In genomic region chr5:39639438-39640177, GRCm38 (mm10) we compare ENCODE assay signal across 10 mouse cellular contexts.
DNase-seq lines count a peak whose midpoint lies in the region; ATAC-seq and TF ChIP-seq lines count a peak whose summit lies in the region.
"Had no signal": no experiment of that assay in that cellular context is flagged by ENCODE, and none has a peak within 500 bp of the region (broad histone marks: within the 10 kb centered on the region; RNA-seq: fewer than 3 reads in every experiment).

No protein-coding gene starts in this region.

- 54% methylated on average over 10 of the region's 10 CpGs for WGBS in forebrain, embryonic 11.5 days
- WGBS in kidney, postnatal 0 days, result 43% methylated on average over 10 of the region's 10 CpGs

- H3K9ac ChIP-seq in forebrain, embryonic 11.5 days (ENCODE audit: low read length), result no peak overlapping the region
- H3K9ac ChIP-seq in kidney, postnatal 0 days (ENCODE audit: low read depth, low read length), result no peak overlapping the region
- H3K9ac ChIP-seq: embryonic facial prominence, embryonic 13.5 days had no signal

- peak; percentile 45 for DNase-seq in ovary, adult 18-20 months (ENCODE audit: low spot score)
- DNase-seq in ovary, postnatal 10 days (ENCODE audit: low spot score), result no peak
- DNase-seq in adrenal gland, postnatal 36 days, result peak; percentile 76 to 81
- peak; percentile 78 for DNase-seq in forebrain, embryonic 11.5 days (ENCODE audit: low spot score)
- DNase-seq in kidney, postnatal 0 days (ENCODE audit: low spot score), result peak; percentile 78
- DNase-seq in lung, adult 18-20 months, result peak; percentile 55 to 64
- peak; percentile 79 for DNase-seq in retina, postnatal 1 day
- DNase-seq in T-cell, adult 2 months (ENCODE audit: low spot score), result no peak

- no peak overlapping the region for H3K4me2 ChIP-seq in forebrain, embryonic 11.5 days (ENCODE audit: low read depth, low read length, severe bottlenecking)
- no peak overlapping the region for H3K4me2 ChIP-seq in kidney, postnatal 0 days (ENCODE audit: low read length)
- H3K4me2 ChIP-seq: embryonic facial prominence, embryonic 13.5 days had no signal

- H3K36me3 ChIP-seq in forebrain, embryonic 11.5 days (ENCODE audit: control insufficient read depth, insufficient read depth, low read length), result no peaks in the 10 kb centered on the region
- H3K36me3 ChIP-seq in kidney, postnatal 0 days (ENCODE audit: insufficient read depth, low read length), result no peaks in the 10 kb centered on the region
- H3K36me3 ChIP-seq: embryonic facial prominence, embryonic 13.5 days had no signal

- no peak overlapping the region for H3K27ac ChIP-seq in forebrain, embryonic 11.5 days (ENCODE audit: low read depth, low read length)
- no peak overlapping the region for H3K27ac ChIP-seq in kidney, postnatal 0 days
- H3K27ac ChIP-seq: embryonic facial prominence, embryonic 13.5 days; macrophage had no signal

- H3K4me3 ChIP-seq in forebrain, embryonic 11.5 days (ENCODE audit: low read depth, low read length), result no peak overlapping the region
- no peak overlapping the region for H3K4me3 ChIP-seq in kidney, postnatal 0 days (replicated peaks; ENCODE audit: low read depth, low read length)
- H3K4me3 ChIP-seq: embryonic facial prominence, embryonic 13.5 days had no signal

- no peaks in the 10 kb centered on the region for H3K9me3 ChIP-seq in forebrain, embryonic 11.5 days (ENCODE audit: control insufficient read depth, low read length)
- no peaks in the 10 kb centered on the region for H3K9me3 ChIP-seq in kidney, postnatal 0 days (replicated peaks; ENCODE audit: low read length)
- H3K9me3 ChIP-seq: embryonic facial prominence, embryonic 13.5 days had no signal

- ATAC-seq in forebrain, embryonic 11.5 days (replicated peaks; ENCODE audit: low FRiP score), result no peak
- 0 out of 2 replicates have a peak, but pooled peaks have one; percentile 53 for ATAC-seq in kidney, postnatal 0 days (replicated peaks; ENCODE audit: low FRiP score, low read depth)

- TF ChIP-seq CTCF in kidney, postnatal 0 days (IDR thresholded peaks at IDR 0.05; ENCODE audit: low read depth), result peak; percentile 85

- no peaks in the 10 kb centered on the region for H3K4me1 ChIP-seq in forebrain, embryonic 11.5 days (replicated peaks; ENCODE audit: control insufficient read depth, insufficient read depth, low read length)
- H3K4me1 ChIP-seq in kidney, postnatal 0 days (replicated peaks; ENCODE audit: insufficient read depth, low read length), result no peaks in the 10 kb centered on the region

- peaks cover 3% of the 10 kb centered on the region; the same call in 1 of the 2 replicates for H3K27me3 ChIP-seq in forebrain, embryonic 11.5 days (ENCODE audit: control insufficient read depth, insufficient read depth, low read length)
- 0 out of 2 replicates have a peak, but pooled peaks cover 4% of the 10 kb centered on the region for H3K27me3 ChIP-seq in kidney, postnatal 0 days (ENCODE audit: insufficient read depth, low read length)

Comparison
In these comparisons a context has a peak if more than half of its experiments do, and no peak if none do; other contexts are left out.
1. DNase-seq: peak in ovary, adult 18-20 months (single experiment), adrenal gland, postnatal 36 days (2 of 2), forebrain, embryonic 11.5 days (single experiment), kidney, postnatal 0 days (single experiment), lung, adult 18-20 months (2 of 2) and retina, postnatal 1 day (single experiment); none in ovary, postnatal 10 days (single experiment) and T-cell, adult 2 months (single experiment).